Mouse (Mus musculus): Measurements from ENCODE around the gene Rtn1. TPM values are rescaled to one million over a fixed set of nuclear protein-coding genes. Genes with fewer than 3 reads are reported as not detected.

Gene Rtn1
- total and polyA plus RNA-seq, 3 experiments: 12.0 to 27.1 (median 15.0) TPM

DNA sequence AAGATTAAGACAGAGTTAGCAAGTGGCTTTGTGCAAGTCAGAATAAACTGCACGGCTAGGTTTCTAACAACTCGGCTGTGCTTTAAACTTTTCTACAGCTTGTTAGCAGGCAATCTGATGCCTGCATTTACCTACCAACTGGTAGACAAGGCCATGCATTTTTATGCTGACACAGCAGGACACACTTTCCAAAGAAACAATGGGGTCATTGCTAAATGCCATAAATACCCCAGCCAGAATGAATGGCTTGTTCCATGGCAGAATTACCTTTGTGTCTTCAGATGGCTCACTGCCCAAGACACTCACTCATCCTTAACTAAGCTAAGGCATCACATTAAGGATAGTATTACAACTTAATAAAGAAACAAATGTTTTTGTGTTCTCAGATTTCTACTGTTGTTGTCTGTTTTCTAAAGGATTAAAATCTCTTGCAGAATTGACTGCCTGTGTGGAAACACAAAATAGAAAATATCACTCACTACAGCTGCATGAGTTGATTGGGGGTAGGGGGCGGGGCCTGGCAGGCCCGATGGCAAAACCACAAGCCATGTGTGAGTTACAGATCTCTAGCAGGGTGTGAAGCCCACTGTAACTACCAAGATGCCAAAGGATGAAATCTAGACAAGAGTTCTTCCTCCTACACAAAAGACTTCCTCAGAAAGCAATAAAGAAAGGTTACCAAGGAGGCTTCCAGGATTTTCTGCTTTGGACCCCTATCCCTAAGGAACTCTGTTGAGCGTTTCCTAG, 129.6 kb downstream of the Rtn1 start:
- no peak for DNase-seq

DNA sequence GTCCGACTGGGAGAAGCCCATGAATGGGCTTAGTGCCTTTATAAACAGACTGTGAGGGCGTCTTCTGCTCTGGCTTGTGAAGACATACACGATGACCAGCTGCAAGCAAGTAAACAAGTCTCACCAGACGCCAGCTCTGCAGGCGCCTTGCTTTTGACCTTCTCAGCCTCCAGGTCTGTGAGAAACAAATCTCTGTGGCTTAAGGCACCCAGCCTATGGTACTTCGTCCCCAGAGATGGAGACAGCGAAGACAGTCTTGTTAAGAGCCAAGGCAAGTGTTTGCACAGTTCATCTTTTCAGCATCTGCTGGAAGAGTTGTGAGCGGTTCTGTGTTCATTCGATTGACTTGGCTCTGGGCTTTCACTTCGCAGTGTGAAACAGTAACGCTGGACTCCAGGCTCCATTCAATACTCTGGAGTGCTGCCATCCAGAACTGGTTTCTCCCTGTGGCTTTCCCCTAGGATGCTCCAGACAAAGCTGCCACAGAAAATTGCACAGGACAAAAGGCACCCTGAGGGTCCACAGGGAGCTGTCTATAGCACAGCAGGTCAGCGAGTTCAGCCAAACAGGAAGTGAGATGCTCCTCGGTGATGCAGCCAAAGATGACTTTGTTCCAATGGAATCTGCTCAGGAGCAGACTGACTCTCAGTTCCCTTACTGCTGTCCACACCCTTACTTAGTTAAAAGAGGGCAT, 135.0 kb downstream of the Rtn1 start:
- DNase-seq: no peak

- no peak for DNase-seq
Measured at GRCm38 (mm10) chr12:72267614-72268013, 141.2 kb downstream of the Rtn1 start.

- no peak for DNase-seq
Measured at GRCm38 (mm10) chr12:72265261-72266228, 143.3 kb downstream of the Rtn1 start.

GRCm38 (mm10) chr12:72263213-72264103, 145.4 kb downstream of the Rtn1 start:
- no peak for DNase-seq

DNA sequence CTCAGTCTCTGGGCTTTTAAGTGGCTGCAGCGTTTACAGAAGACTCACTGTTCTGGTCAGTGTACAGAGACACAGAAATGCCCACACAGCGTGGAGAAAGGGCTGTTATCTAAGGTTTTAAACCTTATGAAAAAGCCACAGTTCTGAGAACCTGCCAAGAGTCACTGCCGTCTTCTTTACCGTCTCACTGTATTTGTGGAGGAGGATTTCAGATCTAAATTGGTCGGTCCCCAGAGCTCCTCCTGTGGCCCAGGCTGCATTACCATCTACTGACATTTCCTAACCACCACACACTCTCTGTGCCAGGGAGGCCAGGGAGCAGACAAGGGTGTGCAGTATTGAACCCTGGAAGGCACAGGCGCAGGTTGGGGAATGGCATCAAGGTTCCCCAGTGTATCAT, 151.9 kb downstream of the Rtn1 start:
- DNase-seq: no peak

DNA sequence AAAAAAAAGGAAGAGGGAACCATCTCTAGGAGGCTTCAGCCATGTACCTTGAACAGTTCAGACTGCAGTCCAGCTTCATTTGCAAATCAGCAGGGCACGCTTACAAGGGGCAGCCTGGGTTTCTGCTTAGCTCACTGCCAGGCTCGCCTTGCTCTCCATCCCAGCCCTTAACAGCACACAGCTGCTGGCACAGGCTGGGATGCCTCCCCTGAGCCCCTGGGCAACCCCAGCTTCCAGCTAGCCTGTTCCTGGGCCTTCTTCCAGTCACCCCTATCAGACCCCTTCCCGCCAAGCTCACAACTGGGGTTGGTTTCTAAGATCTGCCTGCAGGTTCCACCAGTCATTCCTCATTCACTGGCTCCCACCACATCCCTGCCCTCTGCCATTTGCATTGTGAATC, 155.8 kb downstream of the Rtn1 start:
- no peak for DNase-seq

DNA sequence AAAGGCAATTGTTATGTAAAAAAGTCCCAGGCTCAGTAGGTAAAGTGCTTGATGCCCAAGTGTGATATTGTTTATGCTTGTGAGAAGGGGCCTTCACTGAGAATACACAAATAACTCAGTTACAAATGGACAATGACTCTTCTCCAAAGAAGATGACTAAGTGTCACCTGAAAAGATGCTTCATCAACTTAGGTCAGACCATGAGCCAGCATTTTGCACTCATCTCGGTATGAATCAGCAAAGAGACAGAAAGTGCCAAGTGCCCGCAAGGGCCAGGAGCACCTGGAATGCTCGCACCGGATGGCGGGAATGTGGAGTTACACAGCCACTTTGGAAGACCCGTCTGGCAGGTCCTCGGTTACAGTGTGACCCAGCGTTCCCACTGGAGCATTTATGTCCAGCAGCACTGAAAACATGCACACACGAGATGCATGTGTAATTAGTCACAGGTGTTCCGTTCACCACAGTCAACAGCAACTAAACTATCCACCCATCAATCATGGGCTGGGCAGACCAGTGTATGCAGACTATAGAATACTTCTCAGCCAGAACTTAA, 156.9 kb downstream of the Rtn1 start:
- peak; percentile 5 for DNase-seq

DNA sequence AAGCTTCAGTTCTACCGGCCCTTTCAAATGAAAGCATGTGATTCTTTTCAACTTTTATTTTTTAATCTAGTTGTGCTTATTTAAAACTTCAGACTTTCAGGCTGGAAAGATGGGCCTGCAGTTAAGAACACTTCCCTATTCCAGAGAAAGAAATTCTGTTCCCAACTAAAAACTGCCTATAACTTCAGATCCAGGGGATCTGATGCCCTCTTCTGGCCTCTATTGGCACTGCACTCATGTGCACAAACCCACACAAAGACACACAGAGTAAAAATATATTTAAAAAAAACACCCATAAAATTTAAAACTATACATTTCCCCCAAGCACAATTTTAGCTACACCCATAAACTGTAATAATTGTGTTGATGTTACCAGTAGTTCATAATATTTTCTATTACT, 163.9 kb downstream of the Rtn1 start:
- DNase-seq: no peak

GRCm38 (mm10) chr12:72242807-72243206, 166.0 kb downstream of the Rtn1 start:
- DNase-seq: no peak

GRCm38 (mm10) chr12:72240506-72240905, 168.3 kb downstream of the Rtn1 start:
- no peak for DNase-seq

DNA sequence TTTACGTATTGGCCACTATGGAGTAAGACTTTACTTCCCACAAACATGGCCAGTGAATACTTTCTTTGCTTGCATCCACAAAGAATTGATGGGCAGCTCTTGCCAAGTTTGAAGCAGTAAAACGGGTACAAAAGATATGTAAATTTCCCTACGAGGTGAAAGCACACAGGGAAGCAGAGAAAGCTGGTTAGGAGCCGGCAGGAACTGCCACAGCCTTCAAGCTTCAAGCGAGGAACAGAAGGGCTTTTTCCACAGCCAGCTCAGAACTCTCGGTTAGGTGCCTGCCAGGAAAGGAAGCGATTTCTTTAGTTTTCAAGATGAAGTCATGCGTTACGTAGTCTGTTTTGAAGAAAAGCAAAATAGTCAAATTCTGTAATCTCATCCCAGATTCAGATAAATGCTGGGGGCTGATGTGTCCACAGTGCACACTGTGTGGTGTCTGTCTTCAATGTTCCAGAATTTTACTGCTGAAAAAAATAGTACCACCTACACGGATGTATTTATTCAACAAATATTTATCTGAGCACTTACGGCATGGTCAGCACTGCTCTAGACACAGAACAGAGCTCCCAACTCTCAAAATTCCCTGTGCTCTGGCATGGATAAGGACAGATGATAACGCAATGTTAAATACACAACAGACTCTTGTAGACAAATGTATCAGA, 169.5 kb downstream of the Rtn1 start:
- no peak for DNase-seq

GRCm38 (mm10) chr12:72237251-72237650, 171.6 kb downstream of the Rtn1 start:
- DNase-seq: no peak

DNA sequence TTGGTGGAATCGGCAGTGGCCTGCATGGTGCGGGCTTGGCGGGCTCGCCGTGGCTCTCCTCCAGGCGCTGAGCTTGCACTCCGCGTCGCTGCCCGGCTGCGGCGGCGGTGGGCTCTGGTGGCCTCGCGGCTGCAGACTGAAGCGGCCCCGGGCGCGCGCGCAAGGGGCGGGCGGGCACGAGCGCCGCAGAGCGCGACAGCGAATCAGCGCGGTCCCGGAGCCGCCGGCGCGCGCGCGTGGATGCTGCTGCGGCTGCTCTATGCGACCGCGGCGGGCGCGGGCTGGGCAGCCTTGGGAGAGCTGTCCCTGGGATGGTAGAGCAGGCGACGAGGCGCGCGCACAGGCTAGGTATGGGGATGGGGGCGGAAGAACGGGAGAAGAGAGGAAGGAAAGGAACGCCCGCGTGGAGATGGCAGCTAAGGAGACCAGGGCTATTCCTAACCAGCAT, 172.3 kb downstream of the Rtn1 start:
- DNase-seq: peak; percentile 52

GRCm38 (mm10) chr12:72235621-72236351, 173.1 kb downstream of the Rtn1 start:
- no peak for DNase-seq

GRCm38 (mm10) chr12:72234966-72235365, 173.9 kb downstream of the Rtn1 start:
- no peak for DNase-seq

DNA sequence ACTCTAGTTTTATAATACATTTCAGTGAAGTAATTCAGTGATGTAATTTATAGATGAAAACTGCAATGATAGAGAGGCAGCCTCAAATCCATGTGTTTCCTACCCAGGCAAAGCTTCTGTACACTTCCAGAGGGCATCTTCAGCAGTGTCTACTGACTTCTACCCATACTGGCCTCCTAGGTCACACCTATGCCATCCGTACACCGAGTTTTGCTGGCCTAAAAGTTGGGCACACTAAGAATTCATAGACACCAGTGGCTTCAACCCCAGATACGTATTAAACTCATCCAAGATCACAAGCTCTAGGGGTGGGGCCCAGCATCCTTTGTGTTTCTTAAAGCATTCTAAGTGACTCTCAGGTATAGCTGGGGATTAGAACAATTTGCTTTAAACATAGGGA, 174.7 kb downstream of the Rtn1 start:
- no peak for DNase-seq

DNA sequence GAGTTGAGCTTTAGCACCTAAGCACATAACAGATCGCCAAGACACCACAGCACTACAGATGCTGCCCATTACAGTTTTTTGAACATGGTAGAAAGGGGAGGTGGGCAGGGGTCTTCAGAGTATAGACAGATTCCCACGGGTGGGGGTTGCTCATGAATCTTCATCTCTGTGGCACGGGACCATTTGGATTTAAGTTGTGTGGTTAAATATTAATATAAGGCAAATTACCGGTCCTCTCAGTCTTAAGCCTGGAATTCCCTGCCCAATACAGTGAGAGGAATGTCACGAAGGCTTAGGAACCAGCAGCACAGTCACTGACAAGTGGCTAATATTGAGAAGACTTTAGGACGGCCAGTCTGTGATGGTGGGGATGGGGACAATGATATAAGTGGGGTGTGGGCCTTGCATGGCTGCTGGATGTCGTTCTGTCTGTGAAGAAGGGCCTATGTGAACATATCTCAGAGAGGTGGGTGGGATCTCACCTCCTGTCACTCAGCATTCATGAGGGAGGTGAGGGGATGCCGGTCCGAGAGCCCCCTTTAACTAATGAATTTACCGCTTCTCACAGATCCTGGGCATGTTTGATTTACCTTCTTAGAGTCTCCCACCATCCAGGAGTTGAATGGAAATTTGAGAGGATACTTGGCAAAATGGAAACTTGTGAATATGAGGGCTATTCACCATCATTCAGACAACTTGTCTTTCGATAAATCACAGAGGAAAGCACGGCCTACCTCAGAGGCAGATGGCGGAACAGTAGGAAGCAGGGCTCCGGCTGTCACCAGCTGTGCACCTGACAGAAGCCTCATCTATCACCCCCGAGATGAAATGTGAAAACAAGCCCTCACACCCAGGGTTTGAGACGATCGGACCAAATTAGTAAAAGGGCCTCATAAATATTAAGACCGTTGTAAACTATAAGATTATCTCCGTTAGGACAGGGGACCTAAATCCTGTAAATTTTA, 175.7 kb downstream of the Rtn1 start:
- no peak for DNase-seq

DNA sequence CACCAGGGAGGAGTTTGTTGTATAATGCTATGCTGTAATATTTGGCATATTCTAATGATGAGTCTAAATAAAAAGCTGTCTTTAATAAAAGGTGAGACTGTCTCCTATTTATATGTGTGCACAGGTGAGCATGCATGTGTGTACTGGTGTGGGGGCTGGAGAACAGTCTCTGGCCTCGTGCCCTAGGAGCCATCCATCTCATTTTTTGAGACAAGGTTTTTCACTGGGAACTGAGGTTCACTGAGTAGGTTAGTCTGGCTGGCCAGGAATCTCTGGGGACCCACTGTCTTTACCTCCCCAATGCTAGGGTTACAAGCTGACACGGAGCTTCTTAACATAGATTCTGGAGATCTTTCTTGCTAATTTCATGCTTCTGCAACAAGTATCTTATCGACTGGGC, 176.7 kb downstream of the Rtn1 start:
- no peak for DNase-seq
